Mouse (Mus musculus) spleen, postnatal 10 days (tissue): ENCODE results near the gene Hpse.

Experiments
- DNase-seq, 2 experiments: peaks; one replicate each; pipeline ENCODE4 v3.0.0; 2021 to 2022; ENCODE audit warnings: low spot score in 2 of 2

The Hpse gene

GRCm38 (mm10) chr5:100719235-100720088 is at the start of gene Hpse:
Gene Hpse (minus strand): TSS chr5:100719716.
- peak; percentile 22 to 64 for DNase-seq

GRCm38 (mm10) chr5:100766026-100766425 is 46.5 kb upstream of the Hpse start:
- no peak for DNase-seq

GRCm38 (mm10) chr5:100761736-100762135 is 42.2 kb upstream of the Hpse start:
- DNase-seq, result no peak

GRCm38 (mm10) chr5:100760049-100760663 is 40.6 kb upstream of the Hpse start:
- DNase-seq, result no peak

- no peak for DNase-seq
Measured at GRCm38 (mm10) chr5:100758121-100758520, 38.6 kb upstream of the Hpse start.

- no peak for DNase-seq
Measured at GRCm38 (mm10) chr5:100753407-100753806, 33.9 kb upstream of the Hpse start.

- peak in 1 of 2 experiments; percentile 22 for DNase-seq
Measured at GRCm38 (mm10) chr5:100751655-100752054, 32.1 kb upstream of the Hpse start.

GRCm38 (mm10) chr5:100750617-100751255 is 31.2 kb upstream of the Hpse start:
- no peak for DNase-seq

- no peak for DNase-seq
Measured at GRCm38 (mm10) chr5:100738802-100739201, 19.3 kb upstream of the Hpse start.

GRCm38 (mm10) chr5:100736919-100737318 is 17.4 kb upstream of the Hpse start:
- no peak for DNase-seq

GRCm38 (mm10) chr5:100734535-100734934 is 15.0 kb upstream of the Hpse start:
- no peak for DNase-seq

- peak in 1 of 2 experiments; percentile 71 for DNase-seq
Measured at GRCm38 (mm10) chr5:100728757-100729156, 9.2 kb upstream of the Hpse start.

GRCm38 (mm10) chr5:100726001-100726400 is 6.5 kb upstream of the Hpse start:
- DNase-seq, result peak in 1 of 2 experiments; percentile 33

- DNase-seq, result no peak
Measured at GRCm38 (mm10) chr5:100716762-100717161, 2.8 kb downstream of the Hpse start.

- no peak for DNase-seq
Measured at GRCm38 (mm10) chr5:100711219-100711618, 8.3 kb downstream of the Hpse start.

GRCm38 (mm10) chr5:100710012-100710411 is 9.5 kb downstream of the Hpse start:
- DNase-seq, result no peak

- no peak for DNase-seq
Measured at GRCm38 (mm10) chr5:100709035-100709434, 10.5 kb downstream of the Hpse start.

- no peak for DNase-seq
Measured at GRCm38 (mm10) chr5:100706675-100707074, 12.8 kb downstream of the Hpse start.

GRCm38 (mm10) chr5:100704272-100704671 is 15.2 kb downstream of the Hpse start:
- DNase-seq, result no peak

- no peak for DNase-seq
Measured at GRCm38 (mm10) chr5:100702325-100702724, 17.2 kb downstream of the Hpse start.

GRCm38 (mm10) chr5:100700861-100701620 is 18.5 kb downstream of the Hpse start:
- no peak for DNase-seq

- no peak for DNase-seq
Measured at GRCm38 (mm10) chr5:100697886-100698285, 21.6 kb downstream of the Hpse start.
